Mouse (Mus musculus) thymus, postnatal 36 days (tissue): ENCODE results near the gene Itpk1.

Experiments used
- DNase-seq, 2 experiments: peaks; one replicate each; pipeline ENCODE4 v3.0.0; 2022; ENCODE audit warnings: mixed read lengths in 2 of 2

Itpk1 gene

GRCm38 (mm10) chr12:102623827-102624226, 80.9 kb downstream of the Itpk1 start:
- DNase-seq, result no peak

GRCm38 (mm10) chr12:102622302-102622842, 82.4 kb downstream of the Itpk1 start:
- DNase-seq, result peak in 1 of 2 experiments; percentile 39

GRCm38 (mm10) chr12:102621811-102622210, 82.9 kb downstream of the Itpk1 start:
- DNase-seq, result no peak

GRCm38 (mm10) chr12:102621205-102621604, 83.5 kb downstream of the Itpk1 start:
- DNase-seq, result no peak

- peak in 1 of 2 experiments; percentile 26 for DNase-seq
These were observed 84.8 kb downstream of the Itpk1 start for GRCm38 (mm10) chr12:102619908-102620307.

- DNase-seq, result no peak
These were observed 86.6 kb downstream of the Itpk1 start for GRCm38 (mm10) chr12:102618085-102618484.

GRCm38 (mm10) chr12:102616843-102617519, 87.7 kb downstream of the Itpk1 start:
- DNase-seq, result no peak

GRCm38 (mm10) chr12:102616201-102616600, 88.5 kb downstream of the Itpk1 start:
- DNase-seq, result no peak

GRCm38 (mm10) chr12:102613411-102613810, 91.3 kb downstream of the Itpk1 start:
- DNase-seq, result no peak

GRCm38 (mm10) chr12:102612431-102612830, 92.3 kb downstream of the Itpk1 start:
- peak; percentile 61 to 67 for DNase-seq

GRCm38 (mm10) chr12:102610927-102611326, 93.8 kb downstream of the Itpk1 start:
- DNase-seq, result no peak

- DNase-seq, result no peak
These were observed 96.8 kb downstream of the Itpk1 start for GRCm38 (mm10) chr12:102607808-102608517.

- DNase-seq, result no peak
These were observed 97.7 kb downstream of the Itpk1 start for GRCm38 (mm10) chr12:102607066-102607465.

- DNase-seq, result peak; percentile 21 to 48
These were observed 99.1 kb downstream of the Itpk1 start for GRCm38 (mm10) chr12:102605607-102606006.

- no peak for DNase-seq
These were observed 102.3 kb downstream of the Itpk1 start for GRCm38 (mm10) chr12:102602255-102603041.

GRCm38 (mm10) chr12:102601847-102602246, 102.9 kb downstream of the Itpk1 start:
- DNase-seq, result no peak

GRCm38 (mm10) chr12:102600345-102600744, 104.4 kb downstream of the Itpk1 start:
- no peak for DNase-seq

- DNase-seq, result no peak
These were observed 104.9 kb downstream of the Itpk1 start for GRCm38 (mm10) chr12:102599801-102600200.

GRCm38 (mm10) chr12:102598535-102598934, 106.2 kb downstream of the Itpk1 start:
- no peak for DNase-seq

GRCm38 (mm10) chr12:102597466-102597865, 107.3 kb downstream of the Itpk1 start:
- no peak for DNase-seq

GRCm38 (mm10) chr12:102596410-102596809, 108.3 kb downstream of the Itpk1 start:
- no peak for DNase-seq

- DNase-seq, result no peak
These were observed 110.1 kb downstream of the Itpk1 start for GRCm38 (mm10) chr12:102594627-102595026.

GRCm38 (mm10) chr12:102593699-102594098, 111.0 kb downstream of the Itpk1 start:
- no peak for DNase-seq
